Mouse (Mus musculus) liver, embryonic 14.5 days (tissue): ENCODE data around the gene Zfyve19. TPM values are rescaled to one million over a fixed set of nuclear protein-coding genes. Genes with fewer than 3 reads are reported as not detected.
A peak's percentile ranks its signal among the peaks of the same experiment; 100 is the strongest.

Experiments
- ATAC-seq: fragments of 200-750 bp; cut with Nextera tagmentation; 2 replicates; pipeline ENCODE4 v1.8.0; 2017; ENCODE audit warnings: moderate number of reproducible peaks, mild to moderate bottlenecking, moderate library complexity; ENCODE audit not compliant: insufficient read depth
- DNase-seq, 3 experiments: peaks; one replicate each; pipeline ENCODE4 v3.0.0-alpha.2; 2012 to 2013; ENCODE audit warnings: low read depth in 3 of 3, low spot score in 3 of 3
- H3K27ac ChIP-seq: fragments of 300-500 bp; sonication (generic); 2 replicates; pipeline ENCODE4 v1.5.1; 2014; ENCODE audit warnings: moderate library complexity, mild to moderate bottlenecking, control low read depth, inconsistent platforms
- H3K27me3 ChIP-seq: fragments of 300-500 bp; sonication (generic); 2 replicates; pipeline ENCODE4 v1.6.1; 2014; ENCODE audit warnings: mild to moderate bottlenecking, low read length, moderate library complexity; ENCODE audit not compliant: control insufficient read depth, insufficient read depth
- H3K36me3 ChIP-seq: fragments of 300-500 bp; sonication (generic); replicated peaks from 2 replicates; pipeline ENCODE4 v1.6.1; 2014; ENCODE audit warnings: low read depth; ENCODE audit not compliant: control insufficient read depth, insufficient read depth
- H3K4me1 ChIP-seq, 2 experiments: fragments of 200-500 bp in 1 of 2; fragments of 300-500 bp in 1 of 2; sonication (generic) in 1 of 2; replicated peaks; 2 replicates each; pipeline ENCODE4 v1.6.1; 2012 to 2014; ENCODE audit warnings: antibody characterized with exemption in 1 of 2, inconsistent platforms in 1 of 2, low read length in 1 of 2; ENCODE audit not compliant: control insufficient read depth in 2 of 2, insufficient read depth in 2 of 2
- H3K4me2 ChIP-seq: fragments of 300-500 bp; sonication (generic); 2 replicates; pipeline ENCODE4 v1.6.1; 2014; ENCODE audit warnings: low read depth, mild to moderate bottlenecking, control low read depth, moderate library complexity
- H3K4me3 ChIP-seq, 2 experiments: fragments of 200-500 bp in 1 of 2; fragments of 300-500 bp in 1 of 2; sonication (generic) in 1 of 2; 2 replicates each; pipeline ENCODE4 v1.5.1; 2012 to 2014; ENCODE audit warnings: low read depth in 2 of 2, low read length in 2 of 2, mild to moderate bottlenecking in 2 of 2, control low read depth in 1 of 2, inconsistent platforms in 1 of 2, moderate library complexity in 1 of 2; ENCODE audit not compliant: insufficient read depth in 1 of 2
- H3K9ac ChIP-seq: fragments of 300-500 bp; sonication (generic); replicated peaks from 2 replicates; pipeline ENCODE4 v1.6.1; 2014; ENCODE audit warnings: mild to moderate bottlenecking, control low read depth, moderate library complexity
- H3K9me3 ChIP-seq: fragments of 300-500 bp; sonication (generic); 2 replicates; pipeline ENCODE4 v1.6.1; 2016; ENCODE audit warnings: low read length, mixed read lengths; ENCODE audit not compliant: control insufficient read depth
- CTCF ChIP-seq: IDR thresholded peaks from 2 replicates; pipeline ENCODE4 v1.5.1; 2016; ENCODE audit warnings: antibody characterized with exemption, low read depth, control low read depth
- EP300 ChIP-seq: IDR thresholded peaks from 2 replicates; pipeline ENCODE4 v1.6.1; 2016; ENCODE audit warnings: antibody characterized with exemption, low read depth
- WGBS: fragments of 180-500 bp; shearing (Covaris S2); extraction: QIAGEN DNeasy Blood & Tissue Kit; methylation state at CpG from one replicate; pipeline ENCODE4 v1.1.7; 2014; ENCODE audit not compliant: insufficient replicate concordance; 5-methylcytosine and 5-hydroxymethylcytosine counted together
- polyA plus RNA-seq, 2 experiments: library from polyadenylated mRNA; depleted of rRNA in 1 of 2; stranded (reverse) in 1 of 2; unstranded in 1 of 2; fragments of >200 nt; fragmentation: Nextera tagmentation in 1 of 2; extraction: Ambion mirVana in 1 of 2; gene quantifications; 2 replicates each; pipeline versions ENCODE4 v1.2.1 to v1.2.3; 2012 to 2014

Gene Zfyve19
- polyA plus RNA-seq, 2 experiments = 18.2 to 20.5 TPM

- Histone ChIP-seq H3K9me3 (no peaks in the 10 kb centered on the region), H3K36me3 (no peaks in the 10 kb centered on the region), H3K27me3 (no peaks in the 10 kb centered on the region), H3K4me2 (no peak overlapping the region), H3K9ac (no peak overlapping the region), H3K4me3 (no peak overlapping the region), H3K4me1 (peaks cover 9 to 10% of the 10 kb centered on the region in 2 experiments), H3K27ac (no peak overlapping the region)
- TF ChIP-seq EP300 (no peak), CTCF (no peak)
- no peak for DNase-seq
- no peak for ATAC-seq
- WGBS = 71% methylated on average over 5 of the region's 5 CpGs
These were observed 31.0 kb upstream of the Zfyve19 start for GRCm38 (mm10) chr2:119177384-119177939.

DNA sequence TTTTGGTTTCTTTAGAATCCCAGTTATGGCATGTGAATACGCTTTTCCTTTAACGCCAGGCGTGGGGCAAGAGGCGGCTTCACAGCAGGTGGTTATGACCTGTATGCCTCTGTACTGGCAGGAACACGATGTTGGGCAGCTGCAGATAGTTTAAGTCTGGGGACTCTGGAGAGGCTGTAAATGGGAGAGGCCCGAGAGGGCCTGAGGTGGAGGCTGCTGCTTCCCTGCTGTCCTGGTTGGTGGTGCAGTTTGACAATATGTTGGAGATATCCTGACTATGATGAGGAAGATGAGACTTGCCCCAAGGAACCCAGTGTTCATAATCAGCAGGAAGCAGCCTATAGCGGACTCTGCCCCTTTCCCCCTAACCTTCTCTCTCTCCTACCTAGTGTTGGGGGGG lies 25.5 kb upstream of the Zfyve19 start:
- ATAC-seq = no peak
- H3K4me1 ChIP-seq = no peaks in the 10 kb centered on the region
- no peaks in the 10 kb centered on the region for H3K9me3 ChIP-seq
- H3K4me3 ChIP-seq = no peak overlapping the region
- H3K4me2 ChIP-seq = no peak overlapping the region
- TF ChIP-seq CTCF (no peak), EP300 (no peak)
- H3K27me3 ChIP-seq = no peaks in the 10 kb centered on the region
- no peak overlapping the region for H3K9ac ChIP-seq
- H3K36me3 ChIP-seq = no peaks in the 10 kb centered on the region; the same call in 1 of the 2 replicates
- no peak overlapping the region for H3K27ac ChIP-seq
- 68% methylated on average over 7 of the region's 7 CpGs for WGBS
- no peak for DNase-seq

DNA sequence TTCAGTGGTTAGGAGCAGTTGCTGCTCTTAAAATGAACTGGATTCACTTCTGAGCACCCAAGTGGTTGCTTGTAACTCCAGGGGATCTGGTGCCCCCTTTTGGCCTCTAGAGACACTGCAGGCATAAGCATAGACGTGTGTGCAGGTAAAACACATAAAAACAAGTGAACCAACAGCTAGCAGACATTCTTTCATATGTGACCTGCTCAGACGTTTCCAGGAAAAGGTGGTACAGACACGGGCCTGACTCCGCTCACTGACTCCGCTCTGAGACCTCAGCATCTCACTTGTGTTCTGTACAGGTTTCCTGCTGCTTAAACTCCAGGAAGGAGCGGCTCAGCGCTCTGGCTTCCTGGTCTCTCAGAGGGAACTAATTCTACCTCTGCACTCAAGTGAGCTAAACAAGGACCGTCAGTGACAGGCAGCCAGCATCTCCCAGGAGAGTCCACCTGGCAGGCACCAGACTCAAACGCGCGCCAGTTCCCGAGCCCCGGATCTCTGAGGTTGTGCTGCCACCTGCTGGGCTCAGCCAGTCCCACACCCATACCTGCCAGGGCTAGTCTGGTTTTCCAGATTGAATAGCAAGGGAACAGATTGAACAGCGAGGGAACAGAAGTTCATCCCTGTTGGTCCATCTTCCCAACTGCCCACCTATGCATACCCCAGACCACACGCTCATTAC lies 19.2 kb upstream of the Zfyve19 start:
- H3K36me3 ChIP-seq = no peaks in the 10 kb centered on the region
- peak overlapping the region; percentile 45 to 62 for H3K4me3 ChIP-seq
- no peaks in the 10 kb centered on the region for H3K27me3 ChIP-seq
- peaks cover 0 to 3% of the 10 kb centered on the region in 2 experiments; a peak in 1 of 4 replicates for H3K4me1 ChIP-seq
- ATAC-seq (peak; percentile 89), DNase-seq (peak; percentile 57 to 75 (median 65))
- 0 out of 2 replicates have a peak overlapping the region, but pooled peaks have one; percentile 43 for H3K9ac ChIP-seq
- peak overlapping the region; percentile 89 for H3K4me2 ChIP-seq
- H3K27ac ChIP-seq = no peak overlapping the region
- TF ChIP-seq CTCF (peak; percentile 95), EP300 (no peak)
- 5% methylated on average over 15 of the region's 15 CpGs for WGBS
- H3K9me3 ChIP-seq = no peaks in the 10 kb centered on the region

DNA sequence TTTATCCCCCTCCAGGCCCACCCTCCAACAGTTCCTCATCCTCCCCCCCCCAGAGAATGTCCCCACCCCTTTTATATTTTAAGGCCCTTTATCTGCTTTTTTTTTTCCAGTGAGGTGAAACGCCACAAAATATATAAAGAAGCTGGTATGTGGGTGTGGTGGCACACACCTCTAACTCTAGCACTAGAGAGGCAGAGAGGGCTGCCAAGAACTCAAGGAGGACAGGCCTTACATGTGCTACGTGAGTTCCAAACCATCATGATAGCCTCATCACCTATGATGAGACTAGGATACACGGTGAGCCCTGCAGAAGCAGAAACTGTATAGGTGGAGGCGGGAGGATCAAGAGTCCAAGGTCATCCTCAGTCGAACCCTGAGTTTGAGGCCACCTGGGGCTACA lies 17.4 kb upstream of the Zfyve19 start:
- H3K36me3 ChIP-seq = no peaks in the 10 kb centered on the region
- peaks cover 0 to 3% of the 10 kb centered on the region in 2 experiments; a peak in 1 of 4 replicates for H3K4me1 ChIP-seq
- no peak overlapping the region for H3K4me2 ChIP-seq
- TF ChIP-seq EP300 (no peak), CTCF (no peak)
- DNase-seq = no peak
- 61% methylated on average over 5 of the region's 5 CpGs for WGBS
- H3K4me3 ChIP-seq = no peak overlapping the region
- H3K9ac ChIP-seq = no peak overlapping the region
- H3K27me3 ChIP-seq = no peaks in the 10 kb centered on the region
- no peaks in the 10 kb centered on the region for H3K9me3 ChIP-seq
- no peak for ATAC-seq
- no peak overlapping the region for H3K27ac ChIP-seq

DNA sequence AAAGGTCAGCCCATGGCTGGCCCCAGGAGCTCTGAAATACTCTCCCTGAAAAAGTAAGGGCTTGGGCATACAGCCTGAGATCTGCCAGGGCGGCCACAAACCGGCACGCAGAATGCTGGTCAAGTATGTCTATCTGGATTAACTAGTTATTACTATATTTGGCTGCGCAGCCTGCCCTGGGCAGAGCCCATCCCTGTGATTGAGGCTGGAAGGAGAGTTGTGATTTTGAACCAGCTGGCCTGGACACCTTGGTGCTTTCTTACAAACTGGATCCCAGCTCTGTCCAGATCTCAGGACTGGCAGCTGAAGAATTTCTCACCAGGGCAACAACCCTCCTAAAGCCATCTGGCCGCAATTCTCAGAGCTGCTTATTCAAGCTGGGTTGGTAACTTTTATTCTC lies 14.3 kb upstream of the Zfyve19 start:
- no peak overlapping the region for H3K9ac ChIP-seq
- DNase-seq (no peak), ATAC-seq (no peak)
- no peak overlapping the region for H3K27ac ChIP-seq
- no peak overlapping the region for H3K4me2 ChIP-seq
- H3K36me3 ChIP-seq = no peaks in the 10 kb centered on the region
- H3K4me3 ChIP-seq = no peak overlapping the region
- no peak for TF ChIP-seq EP300
- no peak for TF ChIP-seq CTCF
- WGBS = 82% methylated on average over 5 of the region's 5 CpGs
- H3K9me3 ChIP-seq = no peaks in the 10 kb centered on the region
- no peaks in the 10 kb centered on the region for H3K27me3 ChIP-seq
- H3K4me1 ChIP-seq = peaks cover 0 to 7% of the 10 kb centered on the region in 2 experiments; a peak in 1 of 4 replicates
